In genomic region chr19:47325881-47326280, GRCm38 (mm10) we compare ENCODE assay signal across 9 mouse cellular contexts.
DNase-seq lines count a peak whose midpoint lies in the region; ATAC-seq and TF ChIP-seq lines count a peak whose summit lies in the region.
"Had no signal": no experiment of that assay in that cellular context is flagged by ENCODE, and none has a peak within 500 bp of the region (broad histone marks: within the 10 kb centered on the region; RNA-seq: fewer than 3 reads in every experiment).

No protein-coding gene starts in this region.

- peaks cover 41% of the 10 kb centered on the region for H3K4me1 ChIP-seq in intestine, embryonic 14.5 days (replicated peaks; ENCODE audit: control insufficient read depth, insufficient read depth, low read length)
- peaks cover 43% of the 10 kb centered on the region for H3K4me1 ChIP-seq in intestine, embryonic 16.5 days (ENCODE audit: control insufficient read depth, insufficient read depth, low read length)
- H3K4me1 ChIP-seq in ES-Bruce4 (ENCODE audit: control insufficient read depth, insufficient read depth, low read length), result peaks cover 16% of the 10 kb centered on the region
- H3K4me1 ChIP-seq in stomach, embryonic 16.5 days (ENCODE audit: control insufficient read depth, insufficient read depth, low read length), result peaks cover 50% of the 10 kb centered on the region
- peaks cover 21% of the 10 kb centered on the region for H3K4me1 ChIP-seq in hindbrain, embryonic 14.5 days (replicated peaks; ENCODE audit: control insufficient read depth, insufficient read depth, low read length)

- H3K36me3 ChIP-seq in intestine, embryonic 14.5 days (ENCODE audit: control insufficient read depth, insufficient read depth, low read length), result no peaks in the 10 kb centered on the region
- no peaks in the 10 kb centered on the region for H3K36me3 ChIP-seq in intestine, embryonic 16.5 days (ENCODE audit: control insufficient read depth, insufficient read depth, low read length)
- H3K36me3 ChIP-seq in ES-Bruce4 (ENCODE audit: control insufficient read depth, insufficient read depth, low read length, poor library complexity, severe bottlenecking), result no peaks in the 10 kb centered on the region
- no peaks in the 10 kb centered on the region for H3K36me3 ChIP-seq in stomach, embryonic 16.5 days (ENCODE audit: control insufficient read depth, insufficient read depth, low read length)
- no peaks in the 10 kb centered on the region for H3K36me3 ChIP-seq in hindbrain, embryonic 14.5 days (replicated peaks; ENCODE audit: control insufficient read depth, insufficient read depth)

- no peaks in the 10 kb centered on the region for H3K27me3 ChIP-seq in intestine, embryonic 14.5 days (replicated peaks; ENCODE audit: control insufficient read depth, insufficient read depth, low read length)
- no peaks in the 10 kb centered on the region for H3K27me3 ChIP-seq in intestine, embryonic 16.5 days (replicated peaks; ENCODE audit: control insufficient read depth, insufficient read depth, low read length)
- H3K27me3 ChIP-seq in ES-Bruce4 (ENCODE audit: control insufficient read depth, insufficient read depth, low read length, poor library complexity, severe bottlenecking), result no peaks in the 10 kb centered on the region
- H3K27me3 ChIP-seq in stomach, embryonic 16.5 days (ENCODE audit: control insufficient read depth, insufficient read depth, low read length), result no peaks in the 10 kb centered on the region
- no peaks in the 10 kb centered on the region for H3K27me3 ChIP-seq in hindbrain, embryonic 14.5 days (ENCODE audit: control insufficient read depth, insufficient read depth, low read length)

- no peak overlapping the region for H3K4me3 ChIP-seq in intestine, embryonic 14.5 days (ENCODE audit: low read depth, low read length)
- H3K4me3 ChIP-seq in intestine, embryonic 16.5 days (ENCODE audit: low read length), result no peak overlapping the region
- H3K4me3 ChIP-seq in ES-Bruce4 (ENCODE audit: low read depth, low read length), result no peak overlapping the region
- no peak overlapping the region for H3K4me3 ChIP-seq in stomach, embryonic 16.5 days (replicated peaks; ENCODE audit: low read length)
- no peak overlapping the region for H3K4me3 ChIP-seq in hindbrain, embryonic 14.5 days (replicated peaks; ENCODE audit: low read length)
- H3K4me3 ChIP-seq: megakaryocyte, embryonic 14.5 days had no signal

- ATAC-seq in intestine, embryonic 14.5 days (replicated peaks; ENCODE audit: low FRiP score, low TSS enrichment, low read depth), result no peak
- ATAC-seq in intestine, embryonic 16.5 days, result no peak
- no peak for ATAC-seq in stomach, embryonic 16.5 days (ENCODE audit: insufficient read depth, low FRiP score)
- no peak for ATAC-seq in hindbrain, embryonic 14.5 days (ENCODE audit: low FRiP score)

- H3K4me2 ChIP-seq in intestine, embryonic 14.5 days (ENCODE audit: low read length), result no peak overlapping the region
- no peak overlapping the region for H3K4me2 ChIP-seq in intestine, embryonic 16.5 days (ENCODE audit: low read depth, low read length)
- no peak overlapping the region for H3K4me2 ChIP-seq in stomach, embryonic 16.5 days (ENCODE audit: low read depth, low read length)
- H3K4me2 ChIP-seq in hindbrain, embryonic 14.5 days (replicated peaks), result no peak overlapping the region

- peak; percentile 13 for TF ChIP-seq CTCF in ES-Bruce4 (IDR thresholded peaks at IDR 0.05; ENCODE audit: low read depth, low read length)

- no peaks in the 10 kb centered on the region for H3K9me3 ChIP-seq in intestine, embryonic 14.5 days (ENCODE audit: control insufficient read depth, low read length)
- H3K9me3 ChIP-seq in intestine, embryonic 16.5 days (ENCODE audit: control insufficient read depth, low read length), result no peaks in the 10 kb centered on the region
- no peaks in the 10 kb centered on the region for H3K9me3 ChIP-seq in ES-Bruce4 (replicated peaks; ENCODE audit: control insufficient read depth, insufficient read depth, low read length, poor library complexity, severe bottlenecking)
- H3K9me3 ChIP-seq in stomach, embryonic 16.5 days (replicated peaks; ENCODE audit: control insufficient read depth, low read length), result no peaks in the 10 kb centered on the region
- H3K9me3 ChIP-seq in hindbrain, embryonic 14.5 days (ENCODE audit: control insufficient read depth, low read length), result no peaks in the 10 kb centered on the region
- H3K9me3 ChIP-seq: megakaryocyte, embryonic 14.5 days had no signal

- 40% methylated on average over 5 of the region's 5 CpGs for WGBS in intestine, embryonic 14.5 days
- 53% methylated on average over 5 of the region's 5 CpGs for WGBS in intestine, embryonic 16.5 days
- WGBS in stomach, embryonic 16.5 days, result 45% methylated on average over 5 of the region's 5 CpGs
- 31% methylated on average over 5 of the region's 5 CpGs for WGBS in hindbrain, embryonic 14.5 days

- no peak for TF ChIP-seq EP300 in ES-Bruce4 (IDR thresholded peaks at IDR 0.05; ENCODE audit: insufficient read depth, low read depth, low read length)

- TF ChIP-seq POLR2A in ES-Bruce4 (IDR thresholded peaks at IDR 0.05; ENCODE audit: insufficient read depth, low read length), result no peak

- DNase-seq in intestine, embryonic 14.5 days (ENCODE audit: low spot score), result no peak
- DNase-seq in adipocyte (ENCODE audit: low spot score), result peak; percentile 86
- DNase-seq in kidney, postnatal 36 days, result peak; percentile 57 to 78
- DNase-seq in right cerebral cortex, postnatal 4 days, result no peak
- DNase-seq in hindbrain, embryonic 14.5 days (ENCODE audit: low spot score), result no peak

- H3K9ac ChIP-seq in intestine, embryonic 14.5 days (ENCODE audit: low read length), result no peak overlapping the region
- no peak overlapping the region for H3K9ac ChIP-seq in intestine, embryonic 16.5 days (ENCODE audit: low read depth, low read length)
- H3K9ac ChIP-seq in ES-Bruce4 (ENCODE audit: low read depth, poor library complexity, severe bottlenecking), result no peak overlapping the region
- no peak overlapping the region for H3K9ac ChIP-seq in stomach, embryonic 16.5 days (ENCODE audit: low read length)
- no peak overlapping the region for H3K9ac ChIP-seq in hindbrain, embryonic 14.5 days

- H3K27ac ChIP-seq in intestine, embryonic 14.5 days (ENCODE audit: low read depth), result 0 out of 2 replicates have a peak overlapping the region, but pooled peaks have one; percentile 7
- H3K27ac ChIP-seq in intestine, embryonic 16.5 days (ENCODE audit: low read length), result no peak overlapping the region
- peak overlapping the region; percentile 13; the same call in 1 of the 2 replicates for H3K27ac ChIP-seq in ES-Bruce4 (ENCODE audit: insufficient read depth, low read length)
- 0 out of 2 replicates have a peak overlapping the region, but pooled peaks have one; percentile 3 for H3K27ac ChIP-seq in stomach, embryonic 16.5 days (ENCODE audit: low read length)
- no peak overlapping the region for H3K27ac ChIP-seq in hindbrain, embryonic 14.5 days

Comparison
In these comparisons a context has a peak if more than half of its experiments do, and no peak if none do; other contexts are left out.
1. H3K27ac ChIP-seq: peak in intestine, embryonic 14.5 days (single experiment), ES-Bruce4 (single experiment) and stomach, embryonic 16.5 days (single experiment); none in intestine, embryonic 16.5 days (single experiment) and hindbrain, embryonic 14.5 days (single experiment).
2. DNase-seq: peak in adipocyte (single experiment) and kidney, postnatal 36 days (2 of 2); none in intestine, embryonic 14.5 days (single experiment), right cerebral cortex, postnatal 4 days (single experiment) and hindbrain, embryonic 14.5 days (single experiment).